Mouse (Mus musculus) stomach, postnatal 0 days (tissue): ENCODE data around the gene Xlr4a.

ENCODE experiments used
- CTCF ChIP-seq: IDR thresholded peaks from 2 replicates; pipeline ENCODE4 v1.5.1; 2016; ENCODE audit warnings: antibody characterized with exemption, low read depth, mild to moderate bottlenecking, moderate library complexity
- EP300 ChIP-seq: optimal IDR thresholded peaks from 2 replicates; pipeline ENCODE3; 2016; ENCODE audit warnings: antibody characterized with exemption

- no peak for TF ChIP-seq CTCF
- no peak for TF ChIP-seq EP300
These were observed 20.0 kb downstream of the Xlr4a start for GRCm38 (mm10) chrX:73062323-73062722.
